Mouse (Mus musculus): ENCODE data around the gene Gm10643. TPM values are rescaled to one million over a fixed set of nuclear protein-coding genes. Genes with fewer than 3 reads are reported as not detected.

Gene Gm10643
- polyA plus RNA-seq, 1 experiment from 2014 or later: 0.08 TPM

DNA sequence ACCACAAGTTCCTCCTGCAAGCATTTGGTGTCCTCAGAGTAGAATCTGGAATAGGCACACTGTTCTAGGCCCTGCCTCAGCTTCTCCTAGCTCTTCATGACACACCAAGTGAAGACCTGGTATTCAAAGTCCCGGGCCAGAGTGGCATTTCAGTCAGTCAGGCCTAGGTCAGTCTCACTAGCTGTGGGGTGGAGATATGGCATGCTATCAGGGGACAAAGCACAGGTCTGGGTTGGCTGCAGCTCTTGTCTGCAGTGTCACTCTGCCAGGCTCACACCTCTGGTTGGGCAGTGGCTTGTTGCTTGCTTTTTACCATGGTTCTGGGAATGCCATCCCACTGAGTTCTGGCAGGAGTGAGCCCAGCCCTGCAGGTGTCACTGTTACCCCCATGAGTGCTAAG, 11.5 kb upstream of the Gm10643 start:
- Histone ChIP-seq H3K4me2 (ENCODE audit: low read depth, low read length) (no peak overlapping the region), H3K9me3 (replicated peaks; ENCODE audit: control insufficient read depth, low read length) (no peaks in the 10 kb centered on the region), H3K9ac (ENCODE audit: low read depth, low read length) (no peak overlapping the region), H3K27ac (ENCODE audit: low read length) (no peak overlapping the region), H3K4me3 (ENCODE audit: low read depth, low read length) (no peak overlapping the region), H3K4me1 (ENCODE audit: control insufficient read depth, low read depth, low read length) (no peaks in the 10 kb centered on the region; the same call in 1 of the 2 replicates), H3K36me3 (ENCODE audit: control insufficient read depth, insufficient read depth) (peaks cover 2% of the 10 kb centered on the region; the same call in 1 of the 2 replicates), H3K27me3 (ENCODE audit: control insufficient read depth, insufficient read depth, low read depth, low read length) (no peaks in the 10 kb centered on the region)
- no peak for ATAC-seq (ENCODE audit: low read depth)
- 58% methylated on average over 1 of the region's 1 CpGs for WGBS (ENCODE audit: insufficient replicate concordance)

DNA sequence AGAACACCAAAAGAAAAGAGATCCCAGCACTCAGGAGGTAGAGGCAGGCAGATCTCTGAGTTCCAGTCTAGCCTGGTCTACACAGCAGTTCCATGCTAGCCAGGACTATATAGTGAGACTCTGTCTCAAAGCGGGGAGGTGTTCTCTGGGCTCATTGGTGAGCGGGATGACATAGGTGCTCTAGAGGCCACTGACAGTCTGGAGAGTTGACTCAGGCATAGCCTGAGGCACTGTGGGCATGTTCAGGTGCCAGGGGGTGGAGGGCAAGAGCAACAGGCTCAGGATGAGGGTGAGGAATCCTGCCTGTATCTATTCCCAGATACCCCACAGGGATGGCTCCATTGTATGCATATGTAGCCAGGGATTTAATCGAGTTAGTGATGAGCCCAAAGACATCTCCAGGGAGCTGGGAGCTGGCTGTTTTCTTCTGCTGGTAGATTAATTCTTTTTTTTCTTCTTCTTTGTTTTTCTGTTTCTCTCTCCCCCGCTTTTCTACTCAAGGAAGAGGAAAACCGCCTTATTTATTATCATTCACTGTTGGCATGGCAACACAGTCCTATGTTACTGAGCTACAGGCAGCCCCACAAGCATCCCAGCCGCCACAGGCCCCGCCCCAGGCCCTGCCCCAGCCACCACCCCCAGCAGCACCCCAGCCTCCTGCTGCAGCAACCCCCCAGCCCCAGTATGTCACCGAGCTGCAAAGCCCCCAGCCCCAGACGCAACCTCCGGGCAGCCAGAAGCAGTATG, 8.5 kb upstream of the Gm10643 start:
- no peaks in the 10 kb centered on the region for H3K9me3 ChIP-seq (replicated peaks; ENCODE audit: control insufficient read depth, low read length)
- 62% methylated on average over 10 of the region's 10 CpGs for WGBS (ENCODE audit: insufficient replicate concordance)
- H3K9ac ChIP-seq (ENCODE audit: low read depth, low read length): no peak overlapping the region
- no peak overlapping the region for H3K27ac ChIP-seq (ENCODE audit: low read length)
- no peaks in the 10 kb centered on the region; the same call in 1 of the 2 replicates for H3K36me3 ChIP-seq (ENCODE audit: control insufficient read depth, insufficient read depth)
- no peak for ATAC-seq (ENCODE audit: low read depth)
- no peak overlapping the region for H3K4me2 ChIP-seq (ENCODE audit: low read depth, low read length)
- peaks cover 12% of the 10 kb centered on the region for H3K4me1 ChIP-seq (ENCODE audit: control insufficient read depth, low read depth, low read length)
- no peaks in the 10 kb centered on the region for H3K27me3 ChIP-seq (ENCODE audit: control insufficient read depth, insufficient read depth, low read depth, low read length)
- H3K4me3 ChIP-seq (ENCODE audit: low read depth, low read length): no peak overlapping the region

DNA sequence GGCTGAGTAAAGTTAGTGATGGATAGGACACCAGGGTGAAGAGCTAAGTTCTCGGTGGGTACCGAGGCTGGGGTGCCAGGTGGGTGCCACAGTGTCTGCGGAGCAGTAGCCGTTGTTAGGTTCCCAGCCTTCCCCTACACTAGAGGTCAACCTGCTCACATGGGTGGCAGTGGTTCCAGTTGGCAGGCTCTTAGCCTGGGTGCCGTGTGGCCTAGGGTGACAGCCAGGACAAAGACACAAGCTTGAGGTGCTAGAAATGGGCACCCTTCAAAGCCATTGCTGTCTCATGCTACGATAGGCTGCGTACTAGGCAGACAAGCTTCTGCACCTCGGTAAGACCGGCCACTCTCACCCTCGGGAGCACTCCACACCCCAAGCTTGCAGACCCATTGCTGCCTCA, 7.4 kb upstream of the Gm10643 start:
- Histone ChIP-seq H3K27ac (ENCODE audit: low read length) (no peak overlapping the region), H3K9me3 (replicated peaks; ENCODE audit: control insufficient read depth, low read length) (no peaks in the 10 kb centered on the region), H3K4me3 (ENCODE audit: low read depth, low read length) (no peak overlapping the region), H3K4me1 (ENCODE audit: control insufficient read depth, low read depth, low read length) (peaks cover 23% of the 10 kb centered on the region), H3K9ac (ENCODE audit: low read depth, low read length) (no peak overlapping the region), H3K27me3 (ENCODE audit: control insufficient read depth, insufficient read depth, low read depth, low read length) (no peaks in the 10 kb centered on the region), H3K4me2 (ENCODE audit: low read depth, low read length) (no peak overlapping the region), H3K36me3 (ENCODE audit: control insufficient read depth, insufficient read depth) (no peaks in the 10 kb centered on the region; the same call in 1 of the 2 replicates)
- 78% methylated on average over 10 of the region's 10 CpGs for WGBS (ENCODE audit: insufficient replicate concordance)
- ATAC-seq (ENCODE audit: low read depth): no peak

DNA sequence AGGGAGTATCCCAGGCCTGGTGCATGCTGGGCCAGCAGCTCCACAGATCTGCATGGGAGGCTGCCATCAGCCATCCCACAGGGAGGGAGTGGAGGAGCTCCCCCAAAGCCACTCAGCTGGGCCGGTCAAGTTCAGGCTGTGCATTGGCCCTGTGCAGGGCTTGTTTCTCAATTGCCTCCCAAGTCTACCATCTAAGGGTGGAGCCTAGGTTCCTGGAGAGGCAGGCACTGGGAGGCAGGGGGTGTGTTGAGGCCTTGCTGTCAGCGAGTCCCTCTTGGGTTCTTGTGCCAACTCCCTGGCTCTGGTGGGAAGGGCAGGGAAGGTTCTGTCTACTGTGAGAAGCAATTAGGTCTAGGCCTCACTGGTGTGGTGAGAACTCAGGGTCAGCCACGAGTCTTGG, 7.0 kb upstream of the Gm10643 start:
- no peak overlapping the region for H3K9ac ChIP-seq (ENCODE audit: low read depth, low read length)
- no peaks in the 10 kb centered on the region for H3K9me3 ChIP-seq (replicated peaks; ENCODE audit: control insufficient read depth, low read length)
- H3K27ac ChIP-seq (ENCODE audit: low read length): no peak overlapping the region
- peaks cover 23% of the 10 kb centered on the region for H3K4me1 ChIP-seq (ENCODE audit: control insufficient read depth, low read depth, low read length)
- 63% methylated on average over 3 of the region's 3 CpGs for WGBS (ENCODE audit: insufficient replicate concordance)
- H3K27me3 ChIP-seq (ENCODE audit: control insufficient read depth, insufficient read depth, low read depth, low read length): no peaks in the 10 kb centered on the region
- H3K4me2 ChIP-seq (ENCODE audit: low read depth, low read length): no peak overlapping the region
- no peak for ATAC-seq (ENCODE audit: low read depth)
- H3K4me3 ChIP-seq (ENCODE audit: low read depth, low read length): no peak overlapping the region
- no peaks in the 10 kb centered on the region; the same call in 1 of the 2 replicates for H3K36me3 ChIP-seq (ENCODE audit: control insufficient read depth, insufficient read depth)

DNA sequence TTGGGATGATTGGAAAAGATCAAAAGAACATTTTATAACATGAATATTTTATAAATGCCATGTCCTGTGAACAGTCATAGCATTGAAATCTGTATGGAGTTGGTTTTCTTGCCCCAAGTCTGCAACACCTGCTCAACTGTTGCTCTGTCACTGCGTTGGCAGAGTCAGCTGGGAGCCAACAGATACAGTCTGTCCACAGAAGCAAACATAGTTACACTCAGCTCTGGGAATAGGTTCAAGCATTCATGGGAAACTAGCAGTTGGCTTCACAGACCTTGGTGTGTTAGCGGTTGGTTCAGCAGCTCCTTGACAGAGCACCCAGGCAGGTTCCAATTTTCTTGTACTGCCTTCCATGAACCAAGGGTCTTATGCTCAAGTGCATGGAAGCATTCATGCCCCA, 5.7 kb upstream of the Gm10643 start:
- Histone ChIP-seq H3K4me2 (ENCODE audit: low read depth, low read length) (no peak overlapping the region), H3K4me3 (ENCODE audit: low read depth, low read length) (no peak overlapping the region), H3K9me3 (replicated peaks; ENCODE audit: control insufficient read depth, low read length) (no peaks in the 10 kb centered on the region), H3K27ac (ENCODE audit: low read length) (no peak overlapping the region), H3K4me1 (ENCODE audit: control insufficient read depth, low read depth, low read length) (peaks cover 23% of the 10 kb centered on the region), H3K36me3 (ENCODE audit: control insufficient read depth, insufficient read depth) (no peaks in the 10 kb centered on the region), H3K27me3 (ENCODE audit: control insufficient read depth, insufficient read depth, low read depth, low read length) (no peaks in the 10 kb centered on the region), H3K9ac (ENCODE audit: low read depth, low read length) (no peak overlapping the region)
- 70% methylated on average over 2 of the region's 2 CpGs for WGBS (ENCODE audit: insufficient replicate concordance)
- ATAC-seq (ENCODE audit: low read depth): no peak

DNA sequence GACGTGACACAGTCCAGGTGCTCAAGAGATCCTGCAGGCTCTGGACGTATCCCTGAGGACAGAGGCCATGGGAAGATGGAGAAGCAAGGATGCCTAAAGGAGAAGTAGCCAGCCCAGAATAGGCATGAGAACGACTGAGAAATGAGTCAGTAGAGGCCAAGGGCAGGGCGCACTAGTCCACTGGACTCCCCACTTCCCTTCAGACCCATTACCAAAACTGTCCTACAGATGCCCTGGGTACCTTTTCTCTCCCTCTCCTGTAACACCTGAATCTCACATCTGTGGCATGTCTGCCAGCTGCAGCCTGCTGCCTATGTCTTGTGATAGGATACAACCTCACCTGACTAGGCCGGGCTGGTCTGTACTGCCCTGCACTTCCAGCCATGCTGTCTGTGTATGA, 5.3 kb upstream of the Gm10643 start:
- 58% methylated on average over 5 of the region's 5 CpGs for WGBS (ENCODE audit: insufficient replicate concordance)
- H3K9ac ChIP-seq (ENCODE audit: low read depth, low read length): no peak overlapping the region
- no peak overlapping the region for H3K4me2 ChIP-seq (ENCODE audit: low read depth, low read length)
- H3K9me3 ChIP-seq (replicated peaks; ENCODE audit: control insufficient read depth, low read length): no peaks in the 10 kb centered on the region
- no peaks in the 10 kb centered on the region for H3K27me3 ChIP-seq (ENCODE audit: control insufficient read depth, insufficient read depth, low read depth, low read length)
- ATAC-seq (ENCODE audit: low read depth): no peak
- no peak overlapping the region for H3K4me3 ChIP-seq (ENCODE audit: low read depth, low read length)
- no peaks in the 10 kb centered on the region for H3K36me3 ChIP-seq (ENCODE audit: control insufficient read depth, insufficient read depth)
- no peak overlapping the region for H3K27ac ChIP-seq (ENCODE audit: low read length)
- peaks cover 27% of the 10 kb centered on the region for H3K4me1 ChIP-seq (ENCODE audit: control insufficient read depth, low read depth, low read length)

DNA sequence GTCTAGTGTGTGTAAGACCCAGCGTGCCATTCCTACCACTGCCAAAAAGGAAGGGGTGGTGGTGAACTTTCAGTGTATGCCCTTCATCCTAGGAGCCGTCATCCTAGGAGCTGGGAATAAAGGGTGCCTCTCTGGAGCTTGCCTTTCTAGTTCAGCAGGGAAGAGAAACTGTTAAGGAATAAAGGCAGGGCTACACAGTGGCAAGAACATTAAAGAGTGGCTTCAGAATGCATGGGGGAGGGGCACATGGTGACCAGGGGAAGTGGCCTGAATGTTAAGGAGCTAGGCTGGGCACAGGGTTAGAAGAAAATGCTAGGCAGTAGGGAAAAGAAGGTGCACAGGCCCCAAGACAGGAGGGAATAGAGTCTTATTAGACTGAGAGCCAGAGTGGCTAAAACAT, 4.8 kb upstream of the Gm10643 start:
- no peak for ATAC-seq (ENCODE audit: low read depth)
- H3K4me1 ChIP-seq (ENCODE audit: control insufficient read depth, low read depth, low read length): peaks cover 28% of the 10 kb centered on the region
- 74% methylated on average over 2 of the region's 2 CpGs for WGBS (ENCODE audit: insufficient replicate concordance)
- H3K27ac ChIP-seq (ENCODE audit: low read length): no peak overlapping the region
- no peaks in the 10 kb centered on the region for H3K9me3 ChIP-seq (replicated peaks; ENCODE audit: control insufficient read depth, low read length)
- H3K36me3 ChIP-seq (ENCODE audit: control insufficient read depth, insufficient read depth): no peaks in the 10 kb centered on the region
- H3K9ac ChIP-seq (ENCODE audit: low read depth, low read length): no peak overlapping the region
- no peak overlapping the region for H3K4me3 ChIP-seq (ENCODE audit: low read depth, low read length)
- H3K4me2 ChIP-seq (ENCODE audit: low read depth, low read length): no peak overlapping the region
- H3K27me3 ChIP-seq (ENCODE audit: control insufficient read depth, insufficient read depth, low read depth, low read length): no peaks in the 10 kb centered on the region

DNA sequence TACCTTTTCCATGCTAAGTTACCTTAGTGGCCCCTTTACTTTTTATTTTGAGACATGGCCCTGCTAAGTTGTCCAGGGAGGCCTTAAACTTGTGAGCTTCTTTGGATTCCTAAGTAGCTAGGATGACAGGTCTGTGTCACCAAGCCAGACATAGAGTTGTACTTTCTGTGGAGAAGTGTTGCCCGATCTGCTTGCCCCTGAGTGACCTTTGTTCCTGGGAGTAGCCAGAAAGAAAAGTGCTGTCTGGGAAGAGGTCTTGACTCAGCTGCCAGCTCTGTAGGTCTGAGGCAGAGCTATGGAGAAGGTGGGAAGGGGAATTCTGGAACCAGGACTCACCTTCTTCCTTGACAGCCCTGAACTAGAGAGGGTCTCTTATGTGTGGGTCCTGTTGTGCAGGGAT, 4.2 kb upstream of the Gm10643 start:
- no peak overlapping the region for H3K4me3 ChIP-seq (ENCODE audit: low read depth, low read length)
- WGBS (ENCODE audit: insufficient replicate concordance): 44% methylated on average over 1 of the region's 1 CpGs
- no peak overlapping the region for H3K27ac ChIP-seq (ENCODE audit: low read length)
- H3K36me3 ChIP-seq (ENCODE audit: control insufficient read depth, insufficient read depth): no peaks in the 10 kb centered on the region
- H3K4me2 ChIP-seq (ENCODE audit: low read depth, low read length): no peak overlapping the region
- no peak overlapping the region for H3K9ac ChIP-seq (ENCODE audit: low read depth, low read length)
- ATAC-seq (ENCODE audit: low read depth): no peak
- peaks cover 28% of the 10 kb centered on the region for H3K4me1 ChIP-seq (ENCODE audit: control insufficient read depth, low read depth, low read length)
- H3K27me3 ChIP-seq (ENCODE audit: control insufficient read depth, insufficient read depth, low read depth, low read length): no peaks in the 10 kb centered on the region
- no peaks in the 10 kb centered on the region for H3K9me3 ChIP-seq (replicated peaks; ENCODE audit: control insufficient read depth, low read length)

DNA sequence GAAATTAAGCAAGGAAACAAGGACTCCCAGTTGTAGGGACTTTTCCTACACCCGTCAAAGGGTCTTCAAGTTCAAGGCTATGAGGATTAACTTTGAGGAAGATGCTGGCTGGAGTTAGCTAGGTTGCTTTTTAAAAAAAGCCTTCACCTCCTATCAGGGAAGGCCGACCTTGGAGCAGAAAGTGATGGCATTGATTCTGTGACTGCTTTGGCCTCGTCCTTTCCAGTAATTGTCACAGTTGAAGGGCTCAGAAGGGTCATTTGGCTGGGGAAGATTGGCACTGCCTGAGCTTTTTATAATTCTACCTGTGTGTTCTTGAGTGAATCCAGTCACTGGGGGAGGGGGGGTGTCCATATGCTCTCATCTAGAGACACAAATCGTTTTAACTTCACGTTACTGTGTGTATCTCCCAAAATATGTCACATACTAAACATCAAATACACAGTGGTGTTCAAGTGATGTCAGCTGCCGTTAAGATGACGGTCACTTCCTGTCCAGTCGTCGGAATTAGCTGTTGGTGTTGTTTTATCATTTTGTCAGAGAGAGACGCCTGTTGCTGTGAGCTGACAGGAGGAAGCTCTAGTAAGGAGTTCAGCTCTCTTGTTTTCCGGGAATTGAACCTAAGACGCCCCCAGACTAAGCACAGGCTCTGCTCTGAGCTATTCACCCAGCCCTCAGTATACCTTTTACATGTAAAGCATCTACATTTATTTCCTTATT, 3.5 kb upstream of the Gm10643 start:
- H3K9me3 ChIP-seq (replicated peaks; ENCODE audit: control insufficient read depth, low read length): no peaks in the 10 kb centered on the region
- H3K4me2 ChIP-seq (ENCODE audit: low read depth, low read length): no peak overlapping the region
- no peak for ATAC-seq (ENCODE audit: low read depth)
- H3K27ac ChIP-seq (ENCODE audit: low read length): no peak overlapping the region; the same call in 1 of the 2 replicates
- H3K27me3 ChIP-seq (ENCODE audit: control insufficient read depth, insufficient read depth, low read depth, low read length): no peaks in the 10 kb centered on the region
- WGBS (ENCODE audit: insufficient replicate concordance): 37% methylated on average over 12 of the region's 12 CpGs
- H3K36me3 ChIP-seq (ENCODE audit: control insufficient read depth, insufficient read depth): no peaks in the 10 kb centered on the region
- no peak overlapping the region for H3K9ac ChIP-seq (ENCODE audit: low read depth, low read length)
- peaks cover 30% of the 10 kb centered on the region for H3K4me1 ChIP-seq (ENCODE audit: control insufficient read depth, low read depth, low read length)
- no peak overlapping the region for H3K4me3 ChIP-seq (ENCODE audit: low read depth, low read length)

All from liver, embryonic 16.5 days (tissue).